Mouse (Mus musculus) myocyte (in vitro differentiated cells): ENCODE measurements around the gene Stra6l. TPM values are rescaled to one million over a fixed set of nuclear protein-coding genes. Genes with fewer than 3 reads are reported as not detected.

Experiments
- H3K27me3 ChIP-seq: one replicate; pipeline ENCODE4 v1.6.1; 2011; ENCODE audit not compliant: control insufficient read depth, insufficient read depth, insufficient read length
- H3K36me3 ChIP-seq: one replicate; pipeline ENCODE4 v1.6.1; 2011; ENCODE audit not compliant: control insufficient read depth, insufficient read depth
- H3K4me2 ChIP-seq: one replicate; pipeline ENCODE4 v1.6.1; 2011; ENCODE audit warnings: low read depth, control low read depth
- H3K4me3 ChIP-seq: one replicate; pipeline ENCODE4 v1.5.1; 2011; ENCODE audit warnings: mild to moderate bottlenecking, control low read depth, moderate library complexity
- H3K79me2 ChIP-seq: one replicate; pipeline ENCODE4 v1.6.1; 2011; ENCODE audit not compliant: control insufficient read depth, insufficient read depth
- H3ac ChIP-seq: one replicate; pipeline ENCODE4 v1.6.1; 2011; ENCODE audit not compliant: control insufficient read depth, insufficient read length
- CEBPB ChIP-seq: IDR thresholded peaks from 2 replicates; pipeline ENCODE4 v1.6.1; 2011; ENCODE audit warnings: mild to moderate bottlenecking, moderate library complexity; ENCODE audit not compliant: poor library complexity, insufficient read depth, severe bottlenecking
- E2F4 ChIP-seq: IDR thresholded peaks from one replicate; pipeline ENCODE4 v1.6.1; 2011; ENCODE audit warnings: mild to moderate bottlenecking, control low read depth, moderate library complexity; ENCODE audit not compliant: insufficient read depth
- MAX ChIP-seq: IDR thresholded peaks from one replicate; pipeline ENCODE4 v1.6.1; 2011; ENCODE audit warnings: low read depth, mild to moderate bottlenecking, control low read depth
- MYOD1 ChIP-seq, 3 experiments: IDR thresholded peaks; one replicate each; pipeline ENCODE4 v1.6.1; 2011; ENCODE audit warnings: control low read depth in 2 of 3, low read depth in 2 of 3, mild to moderate bottlenecking in 2 of 3, moderate library complexity in 1 of 3; ENCODE audit not compliant: insufficient read length in 2 of 3, control insufficient read depth in 1 of 3
- MYOG ChIP-seq, 3 experiments: IDR thresholded peaks; one replicate each; pipeline ENCODE4 v1.6.1; 2011; ENCODE audit warnings: control low read depth in 2 of 3, low read depth in 2 of 3, mild to moderate bottlenecking in 2 of 3; ENCODE audit not compliant: insufficient read length in 2 of 3, control insufficient read depth in 1 of 3, insufficient read depth in 1 of 3
- POLR2A ChIP-seq: IDR thresholded peaks from one replicate; pipeline ENCODE4 v1.6.1; 2011; ENCODE audit warnings: low read depth, mild to moderate bottlenecking, control low read depth, moderate library complexity; ENCODE audit not compliant: insufficient read length
- POLR2AphosphoS2 ChIP-seq: IDR thresholded peaks from one replicate; pipeline ENCODE4 v1.6.1; 2011; ENCODE audit warnings: low read depth, control low read depth; ENCODE audit not compliant: insufficient read length
- REST ChIP-seq: IDR thresholded peaks from one replicate; pipeline ENCODE4 v1.6.1; 2011; ENCODE audit warnings: mild to moderate bottlenecking, control low read depth, moderate library complexity; ENCODE audit not compliant: insufficient read depth, insufficient read length
- SRF ChIP-seq: IDR thresholded peaks from one replicate; pipeline ENCODE4 v1.6.1; 2011; ENCODE audit warnings: low read depth; ENCODE audit not compliant: control insufficient read depth, insufficient read length
- TCF12 ChIP-seq: IDR thresholded peaks from one replicate; pipeline ENCODE4 v1.6.1; 2011; ENCODE audit warnings: mild to moderate bottlenecking, control low read depth; ENCODE audit not compliant: poor library complexity, insufficient read depth, severe bottlenecking
- TCF3 ChIP-seq: IDR thresholded peaks from one replicate; pipeline ENCODE4 v1.6.1; 2011; ENCODE audit warnings: low read depth, control low read depth; ENCODE audit not compliant: insufficient read length
- USF1 ChIP-seq: IDR thresholded peaks from one replicate; pipeline ENCODE4 v1.6.1; 2011; ENCODE audit warnings: low read depth, mild to moderate bottlenecking, control low read depth, moderate library complexity
- polyA plus RNA-seq: library from polyadenylated mRNA; unstranded; fragments of >200 nt; fragmentation: generic; extraction: Trizol; gene quantifications from one replicate; pipeline ENCODE4 v1.2.1, GENCODE M21; 2012; ENCODE audit warnings: missing spikeins

The Stra6l gene
- polyA plus RNA-seq, 1 experiment = not detected

DNA sequence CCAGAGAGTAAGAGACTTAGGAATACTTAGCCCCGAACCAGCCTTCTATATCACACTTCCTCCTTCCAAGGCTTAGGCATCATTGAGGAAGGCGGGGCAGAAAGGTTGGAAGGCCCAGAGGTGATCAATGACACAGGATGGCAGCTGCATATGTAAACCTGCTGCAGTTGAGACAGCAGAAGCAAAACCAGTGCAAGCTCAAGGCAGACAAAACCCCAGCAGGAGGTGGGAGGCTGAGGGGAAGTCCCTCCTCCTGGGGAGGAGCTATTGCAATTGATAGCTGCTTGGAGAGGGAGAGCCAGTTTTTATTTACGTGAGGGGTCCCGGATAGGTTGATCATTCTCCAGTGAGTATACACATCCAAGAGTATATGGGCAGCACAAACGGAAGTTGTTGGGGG lies 15.0 kb upstream of the Stra6l start:
- peaks cover 48% of the 10 kb centered on the region for H3K27me3 ChIP-seq
- H3ac ChIP-seq = no peak overlapping the region
- no peaks in the 10 kb centered on the region for H3K36me3 ChIP-seq
- H3K79me2 ChIP-seq = no peaks in the 10 kb centered on the region
- no peak for TF ChIP-seq MYOG (IDR thresholded peaks at IDR 0.05; ENCODE audit: control insufficient read depth in 1 of 3, insufficient read depth in 1 of 3, insufficient read length in 2 of 3, low read depth in 2 of 3)
- TF ChIP-seq POLR2A = no peak
- no peak for TF ChIP-seq E2F4
- TF ChIP-seq CEBPB = no peak
- no peak for TF ChIP-seq USF1
- no peak for TF ChIP-seq SRF
- no peak for TF ChIP-seq TCF12
- no peak for TF ChIP-seq TCF3
- TF ChIP-seq MYOD1 (IDR thresholded peaks at IDR 0.05; ENCODE audit: control insufficient read depth in 1 of 3, insufficient read length in 2 of 3, low read depth in 2 of 3) = no peak
- no peak for TF ChIP-seq MAX
- TF ChIP-seq REST = no peak
- no peak for TF ChIP-seq POLR2AphosphoS2
- H3K4me2 ChIP-seq = no peak overlapping the region
- no peak overlapping the region for H3K4me3 ChIP-seq

DNA sequence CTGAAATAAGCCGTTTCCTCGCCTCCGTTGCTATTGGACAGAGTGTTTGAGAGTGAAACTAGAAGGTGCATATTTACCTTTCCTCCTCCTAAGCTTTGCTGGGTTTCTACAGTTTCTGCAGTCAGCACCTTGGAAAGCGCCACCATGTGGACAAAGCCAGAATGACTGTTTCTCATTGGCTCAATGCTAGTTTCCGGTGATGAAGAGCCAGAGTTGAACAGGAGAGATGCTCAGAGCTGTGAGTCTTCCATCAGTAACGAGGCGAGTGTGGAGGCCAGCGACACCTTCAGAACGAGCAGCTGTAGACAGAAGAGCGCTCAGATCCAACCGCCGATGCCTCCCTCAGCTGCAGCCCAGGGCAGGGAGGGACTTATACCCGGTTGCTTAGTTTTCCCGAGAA lies 4.1 kb upstream of the Stra6l start:
- Histone ChIP-seq H3K36me3 (no peaks in the 10 kb centered on the region), H3K27me3 (peaks cover 35% of the 10 kb centered on the region), H3K4me3 (no peak overlapping the region), H3K4me2 (no peak overlapping the region), H3ac (no peak overlapping the region), H3K79me2 (no peaks in the 10 kb centered on the region)
- TF ChIP-seq USF1 = no peak
- TF ChIP-seq POLR2A = no peak
- no peak for TF ChIP-seq REST
- no peak for TF ChIP-seq MYOG (IDR thresholded peaks at IDR 0.05; ENCODE audit: control insufficient read depth in 1 of 3, insufficient read depth in 1 of 3, insufficient read length in 2 of 3, low read depth in 2 of 3)
- no peak for TF ChIP-seq MYOD1 (IDR thresholded peaks at IDR 0.05; ENCODE audit: control insufficient read depth in 1 of 3, insufficient read length in 2 of 3, low read depth in 2 of 3)
- TF ChIP-seq MAX = no peak
- TF ChIP-seq CEBPB = no peak
- TF ChIP-seq SRF = no peak
- TF ChIP-seq TCF3 = no peak
- TF ChIP-seq TCF12 = no peak
- TF ChIP-seq POLR2AphosphoS2 = no peak
- TF ChIP-seq E2F4 = no peak

GRCm38 (mm10) chr4:45846263-45846662 lies 2.2 kb upstream of the Stra6l start:
- Histone ChIP-seq H3ac (no peak overlapping the region), H3K79me2 (no peaks in the 10 kb centered on the region), H3K4me3 (no peak overlapping the region), H3K27me3 (peaks cover 50% of the 10 kb centered on the region), H3K4me2 (no peak overlapping the region), H3K36me3 (no peaks in the 10 kb centered on the region)
- TF ChIP-seq POLR2A (no peak), TCF12 (peak; percentile 19), TCF3 (peak; percentile 21), CEBPB (no peak), MYOG (IDR thresholded peaks at IDR 0.05; ENCODE audit: control insufficient read depth in 1 of 3, insufficient read depth in 1 of 3, insufficient read length in 2 of 3, low read depth in 2 of 3) (peak in 1 of 3 experiments; percentile 62), MYOD1 (IDR thresholded peaks at IDR 0.05; ENCODE audit: control insufficient read depth in 1 of 3, insufficient read length in 2 of 3, low read depth in 2 of 3) (peak in 1 of 3 experiments; percentile 53), E2F4 (no peak)

- Histone ChIP-seq H3K27me3 (peaks cover 48% of the 10 kb centered on the region), H3K4me3 (no peak overlapping the region), H3K4me2 (no peak overlapping the region), H3K79me2 (no peaks in the 10 kb centered on the region), H3K36me3 (no peaks in the 10 kb centered on the region), H3ac (no peak overlapping the region)
- TF ChIP-seq MYOD1 (IDR thresholded peaks at IDR 0.05; ENCODE audit: control insufficient read depth in 1 of 3, insufficient read length in 2 of 3, low read depth in 2 of 3) = no peak
- TF ChIP-seq TCF12 = no peak
- TF ChIP-seq REST = no peak
- no peak for TF ChIP-seq TCF3
- no peak for TF ChIP-seq CEBPB
- no peak for TF ChIP-seq E2F4
- TF ChIP-seq POLR2A = no peak
- no peak for TF ChIP-seq MAX
These were observed 327 bp downstream of the Stra6l start for GRCm38 (mm10) chr4:45848825-45849156.

DNA sequence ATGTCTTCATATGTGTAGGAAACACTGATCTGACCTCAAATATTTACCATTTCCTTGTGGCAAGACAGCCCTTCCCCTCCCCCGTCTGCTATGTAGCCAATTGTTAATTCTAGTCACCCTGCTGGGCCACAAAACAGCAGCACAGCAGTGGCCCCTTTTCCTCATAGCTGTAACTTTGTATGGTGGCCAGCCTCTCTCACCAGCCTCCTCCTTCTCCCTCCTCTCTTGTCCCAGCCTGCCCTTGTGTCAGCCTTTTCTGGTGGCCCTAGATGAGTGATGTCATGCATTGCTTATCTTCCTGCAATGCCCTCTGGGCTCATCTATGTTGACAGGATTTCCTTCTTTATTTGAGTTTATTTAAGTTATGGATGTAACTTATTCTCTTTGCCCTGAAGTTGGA lies 955 bp downstream of the Stra6l start:
- Histone ChIP-seq H3K4me3 (no peak overlapping the region), H3ac (no peak overlapping the region), H3K79me2 (no peaks in the 10 kb centered on the region), H3K27me3 (peaks cover 51% of the 10 kb centered on the region), H3K36me3 (no peaks in the 10 kb centered on the region), H3K4me2 (no peak overlapping the region)
- TF ChIP-seq CEBPB (no peak), MYOD1 (IDR thresholded peaks at IDR 0.05; ENCODE audit: control insufficient read depth in 1 of 3, insufficient read length in 2 of 3, low read depth in 2 of 3) (no peak), REST (no peak), POLR2A (no peak), USF1 (no peak), MYOG (IDR thresholded peaks at IDR 0.05; ENCODE audit: control insufficient read depth in 1 of 3, insufficient read depth in 1 of 3, insufficient read length in 2 of 3, low read depth in 2 of 3) (no peak), MAX (no peak), TCF12 (no peak)
